Mouse (Mus musculus): ENCODE results near the gene Rasgef1b. TPM values are rescaled to one million over a fixed set of nuclear protein-coding genes. Genes with fewer than 3 reads are reported as not detected.

Gene Rasgef1b
- total and polyA plus RNA-seq, 3 experiments = 0.17 to 0.26 (median 0.21) TPM

- in situ Hi-C loops (cut with MboI; ENCODE audit: low pct_ligation_motif_present, low pct_unique_long_range_greater_than_20kb, low sequenced_read_pairs) = no loop called here
- Histone ChIP-seq H3K4me1 (ENCODE audit: control insufficient read depth in 1 of 2, insufficient read depth in 2 of 2) (0 out of 4 replicates have a peak, but pooled peaks cover 0 to 4% of the 10 kb centered on the region in 2 experiments), H3K27me3 (replicated peaks) (no peaks in the 10 kb centered on the region), H3K36me3 (replicated peaks in 1 of 2; ENCODE audit: control insufficient read depth in 1 of 2, insufficient read depth in 1 of 2, low read length in 1 of 2) (no peaks in the 10 kb centered on the region), H3K4me3 (replicated peaks in 1 of 3; ENCODE audit: low read depth in 2 of 3, low read length in 2 of 3, poor library complexity in 1 of 3) (no peak overlapping the region), H3K79me2 (replicated peaks; ENCODE audit: control insufficient read depth, extremely low read depth, insufficient read depth, poor library complexity, severe bottlenecking) (no peaks in the 10 kb centered on the region), H3K9ac (ENCODE audit: insufficient read depth, low read depth) (no peak overlapping the region), H3K9me3 (replicated peaks; ENCODE audit: low read length) (no peaks in the 10 kb centered on the region), H3K4me2 (ENCODE audit: insufficient read depth, low read depth, poor library complexity, severe bottlenecking) (no peak overlapping the region), H3K27ac (ENCODE audit: insufficient read depth, low read depth) (no peak overlapping the region)
- dilution Hi-C loops (cut with MboI; ENCODE audit: extremely low pct_ligation_motif_present, extremely low pct_unique_long_range_greater_than_20kb, low sequenced_read_pairs) = no loop called here
- TF ChIP-seq CHD1 (IDR thresholded peaks at IDR 0.05; ENCODE audit: low read depth, low read length) (no peak), MAX (IDR thresholded peaks at IDR 0.05; ENCODE audit: low read length) (no peak), CHD2 (IDR thresholded peaks at IDR 0.05; ENCODE audit: low read length) (no peak), MXI1 (IDR thresholded peaks at IDR 0.05; ENCODE audit: low read depth, low read length) (no peak), ZMIZ1 (IDR thresholded peaks at IDR 0.05; ENCODE audit: low read depth, low read length) (no peak), JUN (IDR thresholded peaks at IDR 0.05; ENCODE audit: insufficient read depth, low read depth, low read length) (no peak), EP300 (IDR thresholded peaks at IDR 0.05; ENCODE audit: low read length) (no peak), NELFE (IDR thresholded peaks at IDR 0.05; ENCODE audit: low read depth, low read length) (no peak), MYC (IDR thresholded peaks at IDR 0.05; ENCODE audit: low read depth, low read length) (no peak), ZC3H11A (IDR thresholded peaks at IDR 0.05; ENCODE audit: low read depth, low read length) (no peak), ELF1 (IDR thresholded peaks at IDR 0.05; ENCODE audit: low read depth, low read length) (no peak), ETS1 (conservative IDR thresholded peaks at IDR 0.05; ENCODE audit: low read depth, low read length) (no peak), ZKSCAN1 (IDR thresholded peaks at IDR 0.05; ENCODE audit: borderline replicate concordance, low read depth, low read length) (no peak), RCOR1 (conservative IDR thresholded peaks at IDR 0.05; ENCODE audit: low read depth, low read length) (no peak), E2F4 (IDR thresholded peaks at IDR 0.05; ENCODE audit: insufficient replicate concordance, low read depth, low read length) (no peak), CTCF (conservative IDR thresholded peaks at IDR 0.05 in 1 of 2, IDR thresholded peaks at IDR 0.05 in 1 of 2; ENCODE audit: low read depth in 2 of 2, low read length in 2 of 2) (no peak), TCF12 (IDR thresholded peaks at IDR 0.05; ENCODE audit: low read depth, low read length) (no peak), UBTF (IDR thresholded peaks at IDR 0.05; ENCODE audit: low read depth, low read length) (no peak), JUND (conservative IDR thresholded peaks at IDR 0.05; ENCODE audit: low read depth, low read length) (no peak), GABPA (IDR thresholded peaks at IDR 0.05; ENCODE audit: insufficient replicate concordance, low read depth, low read length) (no peak)
- no peak for DNase-seq (ENCODE audit: extremely low read depth)
Observed at GRCm38 (mm10) chr5:99689909-99690308, 39.0 kb downstream of the Rasgef1b start.

DNA sequence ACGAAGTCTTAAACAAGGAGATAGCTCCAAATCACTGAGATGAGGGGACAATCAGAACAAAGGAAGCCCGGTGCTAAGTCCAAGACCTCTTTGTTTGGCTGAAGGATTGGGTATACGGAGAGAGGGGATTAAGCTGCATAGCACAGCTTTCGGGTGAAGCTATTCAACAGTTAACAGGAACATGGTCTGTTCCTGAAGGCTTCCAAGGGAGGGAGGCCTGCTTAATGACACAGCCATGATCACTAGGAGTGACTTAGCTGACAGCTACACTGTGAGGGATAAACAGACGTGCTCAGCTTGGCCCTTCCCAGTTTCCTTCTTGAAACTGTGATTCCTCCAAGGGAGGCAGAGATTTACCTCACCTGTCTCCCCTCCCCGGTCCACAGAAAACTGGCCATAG lies 41.0 kb downstream of the Rasgef1b start:
- no peak overlapping the region for H3K9ac ChIP-seq (ENCODE audit: insufficient read depth, low read depth)
- no peaks in the 10 kb centered on the region for H3K36me3 ChIP-seq (replicated peaks in 1 of 2; ENCODE audit: control insufficient read depth in 1 of 2, insufficient read depth in 1 of 2, low read length in 1 of 2)
- in situ Hi-C loops (cut with MboI; ENCODE audit: low pct_ligation_motif_present, low pct_unique_long_range_greater_than_20kb, low sequenced_read_pairs) (no loop called here), dilution Hi-C loops (cut with MboI; ENCODE audit: extremely low pct_ligation_motif_present, extremely low pct_unique_long_range_greater_than_20kb, low sequenced_read_pairs) (no loop called here)
- DNase-seq (ENCODE audit: extremely low read depth) = no peak
- no peaks in the 10 kb centered on the region for H3K27me3 ChIP-seq (replicated peaks)
- no peak overlapping the region for H3K4me2 ChIP-seq (ENCODE audit: insufficient read depth, low read depth, poor library complexity, severe bottlenecking)
- TF ChIP-seq JUND (conservative IDR thresholded peaks at IDR 0.05; ENCODE audit: low read depth, low read length) = no peak
- TF ChIP-seq SMC3 (IDR thresholded peaks at IDR 0.05; ENCODE audit: low read depth, low read length) = no peak
- TF ChIP-seq TCF12 (IDR thresholded peaks at IDR 0.05; ENCODE audit: low read depth, low read length) = no peak
- TF ChIP-seq IRF4 (IDR thresholded peaks at IDR 0.05; ENCODE audit: low read depth, low read length) = no peak
- no peak for TF ChIP-seq MAX (IDR thresholded peaks at IDR 0.05; ENCODE audit: low read length)
- TF ChIP-seq KAT2A (IDR thresholded peaks at IDR 0.05; ENCODE audit: insufficient replicate concordance, low read length) = no peak
- TF ChIP-seq MAZ (IDR thresholded peaks at IDR 0.05; ENCODE audit: low read depth, low read length) = no peak
- no peak overlapping the region for H3K27ac ChIP-seq (ENCODE audit: insufficient read depth, low read depth)
- 0 out of 4 replicates have a peak, but pooled peaks cover 0 to 4% of the 10 kb centered on the region in 2 experiments for H3K4me1 ChIP-seq (ENCODE audit: control insufficient read depth in 1 of 2, insufficient read depth in 2 of 2)
- no peaks in the 10 kb centered on the region for H3K79me2 ChIP-seq (replicated peaks; ENCODE audit: control insufficient read depth, extremely low read depth, insufficient read depth, poor library complexity, severe bottlenecking)
- no peaks in the 10 kb centered on the region for H3K9me3 ChIP-seq (replicated peaks; ENCODE audit: low read length)
- H3K4me3 ChIP-seq (replicated peaks in 1 of 3; ENCODE audit: low read depth in 2 of 3, low read length in 2 of 3, poor library complexity in 1 of 3) = no peak overlapping the region
